Comparison of ENCODE assay signal across 17 mouse cellular contexts in the genomic region with DNA sequence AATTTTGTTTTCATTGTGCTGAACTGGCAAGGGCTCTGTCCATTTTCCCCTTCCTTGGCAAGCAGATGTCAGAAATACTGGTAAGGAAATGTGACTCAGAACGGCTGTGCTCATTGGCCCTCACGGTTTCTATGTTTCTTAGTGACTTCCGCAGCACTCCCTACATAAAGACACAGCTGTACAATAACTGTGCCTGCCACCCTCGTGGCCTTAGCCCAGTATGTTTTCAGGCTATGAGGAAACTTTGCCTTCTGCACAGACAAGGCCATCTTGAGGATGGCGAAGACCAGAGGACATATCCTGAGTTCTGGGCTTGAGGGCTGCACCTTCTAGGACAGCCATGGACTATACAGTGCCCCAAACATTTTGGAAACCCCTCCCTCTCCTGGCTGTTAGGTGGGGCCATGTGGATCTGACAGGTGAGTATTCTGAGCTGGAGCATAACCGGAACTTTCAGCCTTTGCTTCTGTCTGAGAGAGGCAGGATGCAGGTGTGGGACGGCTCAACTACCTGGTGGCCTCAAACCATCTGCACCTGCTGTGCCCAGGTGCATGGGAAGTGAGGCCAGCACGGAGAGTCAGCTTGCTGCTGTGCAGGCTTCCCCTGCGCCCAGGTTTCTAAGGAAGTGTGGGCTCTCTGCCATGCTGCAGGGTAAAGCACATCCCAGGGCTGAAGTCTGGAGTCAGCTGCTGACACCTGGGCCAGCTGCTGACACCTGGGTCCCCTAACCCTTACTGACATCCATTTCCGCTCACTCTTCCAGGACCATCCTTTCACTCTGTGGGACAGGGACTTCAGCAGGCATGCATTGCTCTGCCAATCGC. TPM values are rescaled to one million over a fixed set of nuclear protein-coding genes. Genes with fewer than 3 reads are reported as not detected.
A peak's percentile ranks its signal among the peaks of the same experiment; 100 is the strongest.
DNase-seq lines count a peak whose midpoint lies in the region; ATAC-seq and TF ChIP-seq lines count a peak whose summit lies in the region.
"Had no signal": no experiment of that assay in that cellular context is flagged by ENCODE, and none has a peak within 500 bp of the region (broad histone marks: within the 10 kb centered on the region; RNA-seq: fewer than 3 reads in every experiment).

No protein-coding gene starts in this region.

- H3K27me3 ChIP-seq in heart, embryonic 10.5 days (ENCODE audit: insufficient read depth, poor library complexity, severe bottlenecking): peaks cover 19% of the 10 kb centered on the region
- H3K27me3 ChIP-seq in thymus, adult 2 months (ENCODE audit: control insufficient read depth, insufficient read depth, low read length): no peaks in the 10 kb centered on the region
- H3K27me3 ChIP-seq: embryonic facial prominence, embryonic 12.5 days; forebrain, embryonic 15.5 days had no signal

- no peaks in the 10 kb centered on the region for H3K9me3 ChIP-seq in heart, embryonic 10.5 days
- H3K9me3 ChIP-seq: embryonic facial prominence, embryonic 12.5 days; forebrain, embryonic 15.5 days had no signal

- no peak overlapping the region for H3K4me3 ChIP-seq in heart, embryonic 10.5 days
- H3K4me3 ChIP-seq in thymus, adult 2 months (ENCODE audit: control insufficient read depth, insufficient read depth, low read length): no peak overlapping the region
- H3K4me3 ChIP-seq: embryonic facial prominence, embryonic 12.5 days; forebrain, embryonic 15.5 days had no signal

- H3K36me3 ChIP-seq in heart, embryonic 10.5 days: no peaks in the 10 kb centered on the region
- H3K36me3 ChIP-seq in thymus, adult 2 months (ENCODE audit: control insufficient read depth, insufficient read depth, low read length): no peaks in the 10 kb centered on the region
- H3K36me3 ChIP-seq: embryonic facial prominence, embryonic 12.5 days; forebrain, embryonic 15.5 days had no signal

- no peak overlapping the region for H3K27ac ChIP-seq in heart, embryonic 10.5 days
- peak overlapping the region; percentile 85 for H3K27ac ChIP-seq in thymus, adult 2 months (ENCODE audit: control insufficient read depth, insufficient read depth, low read length)
- H3K27ac ChIP-seq: embryonic facial prominence, embryonic 12.5 days; forebrain, embryonic 15.5 days had no signal

- TF ChIP-seq POLR2A in thymus, adult 2 months (IDR thresholded peaks at IDR 0.05; ENCODE audit: control insufficient read depth, extremely low read depth, insufficient read depth, low read length, poor library complexity): no peak

- no peak for TF ChIP-seq CTCF in thymus, adult 2 months (IDR thresholded peaks at IDR 0.05; ENCODE audit: borderline replicate concordance, control insufficient read depth, extremely low read depth, insufficient read depth, low read length, poor library complexity)

- 78% methylated on average over 11 of the region's 11 CpGs for WGBS in heart, embryonic 10.5 days
- 27% methylated on average over 11 of the region's 11 CpGs for WGBS in thymus, adult 2 months

- DNase-seq in heart, embryonic 10.5 days (ENCODE audit: low spot score): peak; percentile 54
- DNase-seq in heart, postnatal 4 days: no peak
- DNase-seq in 416B (ENCODE audit: low read depth): peak; percentile 33
- peak; percentile 77 for DNase-seq in thymus, adult 2 months
- peak; percentile 77 for DNase-seq in thymus, postnatal 25 days
- no peak for DNase-seq in adrenal gland, postnatal 14 days
- no peak for DNase-seq in T-cell, adult 2 months (ENCODE audit: low spot score)
- DNase-seq: adrenal gland, adult 8-10 months; cerebellum, adult 11 months; cerebellum, adult 8-10 months; cerebellum, postnatal 14 days; heart, postnatal 14 days had no signal

- ATAC-seq in megakaryocyte progenitor cell, adult 5-6 weeks (replicated peaks; ENCODE audit: poor library complexity): no peak
- ATAC-seq: forebrain, embryonic 15.5 days; hindbrain, embryonic 16.5 days; inflammation-experienced regulatory T-cells, adult 6 months had no signal

- peaks cover 6% of the 10 kb centered on the region; the same call in 1 of the 2 replicates for H3K4me1 ChIP-seq in heart, embryonic 10.5 days
- H3K4me1 ChIP-seq in thymus, adult 2 months (replicated peaks; ENCODE audit: control insufficient read depth, insufficient read depth, low read length): peaks cover 26% of the 10 kb centered on the region
- H3K4me1 ChIP-seq: embryonic facial prominence, embryonic 12.5 days; forebrain, embryonic 15.5 days had no signal

RNA-seq across cellular contexts. Expression of gene Urb2, which starts 35.7 kb away (rescaled TPM):
- polyA plus RNA-seq in heart, embryonic 10.5 days (2016; fragmentation: Nextera tagmentation; extraction: Ambion mirVana): 6.1 and 6.9 TPM in 2 replicates
- total RNA-seq in heart, postnatal 4 days (2021): 10 to 100 TPM; 10.8 to 11.1 TPM
- polyA plus RNA-seq in thymus, adult 2 months (2012; rRNA removed): 16.2 and 20.0 TPM in 2 replicates
- 12.5 and 13.7 TPM in 2 replicates for total RNA-seq in adrenal gland, postnatal 14 days (2021)
- 25.5 and 29.6 TPM in 2 replicates for total RNA-seq in megakaryocyte progenitor cell, adult 5-6 weeks (2015)
- 23.9 and 24.2 TPM in 2 replicates for total RNA-seq in megakaryocyte progenitor cell, adult 5-6 weeks (2017)

RNA-seq across cellular contexts. Expression of gene Taf5l, which starts 35.8 kb away (rescaled TPM):
- polyA plus RNA-seq in heart, embryonic 10.5 days (2016; fragmentation: Nextera tagmentation; extraction: Ambion mirVana): 37.4 and 40.4 TPM in 2 replicates
- total RNA-seq in heart, postnatal 4 days (2021): 10 to 100 TPM; 27.5 to 29.9 TPM
- 96.5 and 106 TPM in 2 replicates for polyA plus RNA-seq in thymus, adult 2 months (2012; rRNA removed)
- total RNA-seq in adrenal gland, postnatal 14 days (2021): 25.4 and 27.7 TPM in 2 replicates
- total RNA-seq in megakaryocyte progenitor cell, adult 5-6 weeks (2015): 30.5 and 32.8 TPM in 2 replicates
- total RNA-seq in megakaryocyte progenitor cell, adult 5-6 weeks (2017): 32.8 and 34.4 TPM in 2 replicates

Comparison
In these comparisons a context has a peak if more than half of its experiments do, and no peak if none do; other contexts are left out.
1. DNase-seq: peak in heart, embryonic 10.5 days (single experiment), 416B (single experiment), thymus, adult 2 months (single experiment) and thymus, postnatal 25 days (single experiment); none in heart, postnatal 4 days (single experiment), adrenal gland, postnatal 14 days (single experiment) and T-cell, adult 2 months (single experiment).